Mouse (Mus musculus): ENCODE measurements around the gene Gngt2.

- TF ChIP-seq POLR2A (IDR thresholded peaks at IDR 0.05; ENCODE audit: borderline replicate concordance, low read depth, low read length) (no peak), CTCF (IDR thresholded peaks at IDR 0.05; ENCODE audit: low read depth, low read length) (no peak)
Observed at GRCm38 (mm10) chr11:95814101-95814500, 22.9 kb upstream of the Gngt2 start.

All from bone marrow macrophage, adult 2 months (primary cell).